Mouse (Mus musculus) left cerebral cortex, adult 8-10 months (tissue): Measurements from ENCODE around the gene Npcd. TPM values are rescaled to one million over a fixed set of nuclear protein-coding genes. Genes with fewer than 3 reads are reported as not detected.

Source experiments
- DNase-seq, 2 experiments: peaks; one replicate each; pipeline ENCODE4 v3.0.0; 2022; ENCODE audit warnings: low spot score in 2 of 2
- total RNA-seq, 4 experiments: library from RNA; stranded (reverse); gene quantifications; 2 replicates each; pipeline ENCODE4 v1.2.4; 2022

Gene Npcd
- total RNA-seq, 4 experiments from 2014 or later, result 14.8 to 25.9 (median 19.3) TPM

DNA sequence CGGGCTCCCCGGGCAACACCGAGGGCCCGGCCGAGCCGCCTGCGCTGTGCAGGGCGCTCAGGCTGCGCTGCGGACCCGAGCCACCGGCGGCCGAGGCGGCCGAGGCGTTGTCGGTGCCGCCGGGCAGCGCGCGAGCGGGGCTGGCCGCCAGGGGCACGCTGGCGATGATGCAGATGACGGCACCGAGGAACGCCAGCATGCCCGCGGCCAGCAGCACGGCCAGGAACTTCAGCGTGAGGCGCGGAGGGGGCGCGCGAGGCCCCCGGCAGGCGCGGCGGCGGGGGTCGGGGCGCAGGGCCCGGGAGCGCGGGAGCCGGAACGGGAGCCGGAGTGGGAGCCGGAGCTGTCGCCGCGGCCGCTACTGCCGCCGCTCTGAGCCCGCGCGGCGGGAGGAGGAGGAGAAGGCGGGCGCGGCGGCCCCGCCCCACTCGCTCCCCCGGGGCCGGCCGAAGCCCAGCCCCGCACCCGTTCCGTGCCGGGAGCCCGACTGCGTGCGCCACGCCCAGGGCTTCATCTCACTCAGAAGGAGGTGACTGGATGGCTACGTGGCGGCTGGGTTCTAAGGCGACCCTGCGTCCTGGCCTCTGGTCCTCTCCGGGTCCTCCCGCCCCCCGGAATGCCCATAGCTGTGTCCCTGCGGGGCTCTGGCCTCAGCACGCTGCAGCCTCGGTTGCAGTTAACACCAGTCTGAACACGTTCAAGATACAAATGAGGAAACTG, 29.5 kb downstream of the Npcd start, which contains the start of gene Nptxr:
TSS of gene Nptxr (minus strand) at position 415 of the 720 bp plus-strand sequence.
- DNase-seq, result no peak

DNA sequence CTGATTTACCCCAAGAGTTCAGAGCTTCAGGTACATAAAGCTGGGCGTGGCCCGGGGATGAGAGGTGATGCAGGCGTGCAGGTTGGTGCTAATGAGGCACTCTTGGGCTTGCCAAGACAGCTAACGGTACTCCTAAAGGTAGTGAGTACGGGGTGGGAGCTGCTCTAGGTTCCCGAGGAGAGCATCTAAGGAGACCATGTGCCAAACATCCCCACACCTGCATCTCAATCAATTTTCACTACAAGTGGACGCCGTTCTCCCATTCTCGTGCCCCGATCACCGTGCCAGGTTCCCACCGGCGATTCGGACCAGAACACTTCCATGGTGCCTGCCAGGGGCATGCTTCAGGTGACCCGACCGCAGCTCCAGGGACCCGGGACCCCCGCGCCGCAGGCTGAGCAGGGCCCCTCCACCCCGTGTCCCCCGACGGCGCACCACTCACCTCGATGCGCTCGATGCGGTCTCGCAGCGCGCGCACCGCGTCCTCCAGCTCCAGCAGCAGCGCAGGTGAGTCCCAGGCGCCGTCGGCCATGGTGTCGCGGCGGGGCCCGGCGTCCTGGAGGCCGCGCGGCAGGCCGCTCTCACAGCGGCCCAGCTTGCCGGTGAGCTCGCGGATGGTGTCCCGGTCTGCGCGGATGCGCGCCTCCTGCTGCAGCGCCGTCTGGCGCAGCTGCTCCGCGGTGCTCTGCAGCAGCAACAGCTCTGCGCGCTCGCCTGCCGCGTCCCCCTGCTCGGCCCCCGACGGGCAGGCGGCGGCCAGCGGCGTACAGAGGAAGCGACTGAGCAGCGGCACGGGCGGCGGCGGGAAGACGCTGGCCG, 30.3 kb downstream of the Npcd start:
- no peak for DNase-seq

DNA sequence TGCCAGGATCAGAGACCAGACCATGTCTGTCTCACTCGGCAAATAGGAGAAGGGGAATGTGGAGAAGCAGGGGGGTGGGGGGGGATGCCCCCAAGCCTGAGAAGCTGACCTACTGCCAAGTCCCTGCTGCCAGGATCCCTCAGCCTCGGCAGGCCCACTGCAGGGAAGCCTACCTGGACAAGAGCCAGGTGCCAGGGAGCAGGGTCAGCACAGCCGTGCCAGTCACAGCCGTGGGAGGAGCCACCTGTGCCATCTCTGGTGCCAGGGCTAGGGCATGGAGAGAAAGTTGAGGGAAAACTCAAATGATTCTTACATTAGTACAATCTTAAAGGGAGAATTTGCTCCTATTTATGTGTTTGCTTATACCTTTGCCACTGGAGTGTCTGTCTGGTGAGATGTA, 31.7 kb downstream of the Npcd start:
- no peak for DNase-seq

DNA sequence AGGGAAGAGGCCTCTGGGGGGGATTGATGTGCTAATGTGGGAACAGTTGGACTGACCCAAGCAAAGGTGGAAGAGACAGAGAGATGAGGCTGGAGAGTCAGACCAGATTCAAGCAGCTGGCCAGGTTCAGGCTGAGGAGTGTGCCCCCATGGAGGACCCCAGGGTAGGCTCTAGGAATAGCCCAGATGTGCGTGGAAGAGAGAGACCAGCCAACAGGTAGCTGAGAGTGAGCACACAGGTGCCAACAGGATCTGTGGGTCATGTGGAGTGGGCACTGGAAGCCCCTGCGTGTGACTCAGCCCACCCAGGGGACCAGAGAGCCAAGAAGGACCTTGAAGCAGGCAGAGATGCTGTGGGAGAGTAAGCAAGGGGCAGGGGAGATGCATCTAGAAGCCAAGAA, 32.4 kb downstream of the Npcd start:
- DNase-seq, result no peak

DNA sequence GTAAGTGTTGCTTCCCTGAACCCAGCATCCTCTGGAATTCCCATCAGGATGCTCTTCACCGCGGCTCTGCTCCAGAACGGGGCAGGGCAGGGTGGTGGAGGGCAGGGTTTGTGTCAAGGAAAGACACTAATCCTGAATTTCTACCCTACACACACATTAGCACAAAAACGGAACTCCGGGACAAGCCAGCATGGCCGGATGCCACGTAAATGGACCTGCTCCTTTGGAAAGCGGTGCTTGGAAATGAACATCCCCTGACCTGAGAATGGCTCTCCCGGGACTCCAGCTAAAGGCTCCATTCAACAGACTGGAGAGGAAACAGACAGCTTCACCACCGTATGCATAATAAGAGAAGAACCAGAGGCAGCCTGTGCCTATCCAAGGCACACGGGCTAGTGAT, 33.3 kb downstream of the Npcd start:
- DNase-seq, result no peak

DNA sequence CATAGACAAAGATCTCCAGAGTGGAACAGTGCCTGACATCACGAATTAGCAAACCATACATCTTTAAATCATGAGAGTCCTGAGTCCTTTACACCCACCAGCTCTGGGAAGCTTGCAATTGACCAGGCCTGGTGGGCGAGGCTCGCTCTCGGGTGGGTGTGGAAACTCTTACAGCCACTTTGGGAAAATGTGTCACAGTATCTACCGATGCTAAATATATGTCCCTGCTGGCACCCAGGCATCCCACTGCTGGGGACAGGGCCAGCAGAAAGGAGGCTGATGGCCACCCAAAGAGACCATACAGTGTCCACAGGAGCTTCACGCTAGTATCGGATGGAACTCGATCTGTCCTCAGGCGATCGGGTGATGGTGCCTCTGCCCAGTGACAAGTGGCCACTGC, 35.4 kb downstream of the Npcd start:
- DNase-seq, result peak in 1 of 2 experiments; percentile 79

DNA sequence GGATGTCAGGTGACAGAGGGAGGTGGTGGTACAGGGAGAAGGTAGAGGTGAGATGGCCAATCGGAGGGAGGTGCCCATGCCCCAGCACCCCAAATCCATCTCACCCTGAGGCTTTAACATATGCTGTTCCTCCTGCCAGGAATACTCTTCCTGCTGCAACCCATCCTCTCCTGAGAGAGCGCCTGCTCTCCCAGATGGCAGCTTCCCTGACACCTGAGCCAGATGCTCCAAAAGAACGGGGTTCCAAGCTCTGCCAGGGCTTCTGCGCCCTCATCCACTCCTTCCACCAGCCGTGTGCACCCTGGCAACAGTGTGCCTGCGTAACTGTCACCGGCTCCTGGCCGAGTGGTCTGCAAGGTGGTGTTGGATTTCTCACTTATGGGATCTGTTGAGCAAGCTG, 36.4 kb downstream of the Npcd start:
- no peak for DNase-seq

DNA sequence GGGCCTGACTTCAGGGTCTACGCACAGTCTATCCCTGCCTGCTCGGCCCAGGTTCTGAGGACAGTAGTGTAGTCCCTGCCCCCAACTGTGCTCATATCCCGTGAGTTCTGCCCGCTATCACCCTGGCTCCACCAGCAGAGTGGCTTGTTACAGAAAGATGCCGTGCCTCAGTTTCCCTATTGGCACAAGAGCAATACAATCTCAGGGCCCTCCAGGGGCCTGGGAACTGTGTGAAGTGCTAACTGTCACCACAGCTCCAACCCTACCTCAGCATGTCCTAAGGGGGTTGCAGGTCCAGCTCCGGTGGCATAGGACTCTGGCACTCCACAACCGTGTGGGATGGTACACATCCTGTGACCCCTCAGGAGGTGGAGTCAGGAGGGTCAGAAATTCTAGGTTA, 36.9 kb downstream of the Npcd start:
- no peak for DNase-seq

DNA sequence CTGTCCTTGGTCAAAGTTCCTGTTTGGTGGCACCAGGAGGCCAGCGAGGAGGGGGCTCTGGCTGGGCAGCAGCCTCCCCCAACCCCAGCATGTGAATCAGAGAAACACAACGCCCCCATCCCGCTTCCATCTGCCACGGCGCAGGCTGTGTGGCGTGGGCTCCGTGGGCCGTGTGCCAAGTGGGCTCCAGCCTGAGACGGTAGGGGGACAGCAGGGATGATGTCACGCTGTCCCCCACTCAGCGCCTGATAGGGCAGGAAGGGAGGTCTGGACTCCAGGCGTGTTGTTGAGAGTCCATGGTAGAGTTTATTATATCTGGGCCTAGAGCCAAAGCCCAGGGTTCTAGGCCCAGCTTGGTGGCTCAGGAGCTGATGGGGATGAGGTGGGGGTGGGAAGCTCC, 37.8 kb downstream of the Npcd start:
- DNase-seq, result peak in 1 of 2 experiments; percentile 83

DNA sequence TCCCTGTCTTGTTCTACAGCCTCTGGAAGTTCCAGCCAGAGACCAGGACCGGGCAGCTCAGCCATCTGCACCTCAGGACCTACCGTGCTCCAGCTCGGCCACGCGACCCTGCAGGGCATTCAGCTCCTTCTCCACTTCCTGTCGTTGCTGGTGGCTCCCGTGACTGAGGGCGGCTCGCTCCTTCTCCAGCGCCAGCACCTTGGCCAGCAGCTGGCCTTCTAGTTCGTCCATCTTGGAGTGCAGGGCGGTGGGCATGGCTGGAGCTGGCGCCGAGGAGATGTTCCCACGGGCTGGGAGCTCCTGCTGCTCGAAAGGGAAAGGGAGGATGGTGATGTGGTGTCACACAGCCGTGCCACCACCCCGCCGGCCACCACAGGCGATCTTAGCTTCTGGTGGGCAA, 39.9 kb downstream of the Npcd start:
- no peak for DNase-seq

DNA sequence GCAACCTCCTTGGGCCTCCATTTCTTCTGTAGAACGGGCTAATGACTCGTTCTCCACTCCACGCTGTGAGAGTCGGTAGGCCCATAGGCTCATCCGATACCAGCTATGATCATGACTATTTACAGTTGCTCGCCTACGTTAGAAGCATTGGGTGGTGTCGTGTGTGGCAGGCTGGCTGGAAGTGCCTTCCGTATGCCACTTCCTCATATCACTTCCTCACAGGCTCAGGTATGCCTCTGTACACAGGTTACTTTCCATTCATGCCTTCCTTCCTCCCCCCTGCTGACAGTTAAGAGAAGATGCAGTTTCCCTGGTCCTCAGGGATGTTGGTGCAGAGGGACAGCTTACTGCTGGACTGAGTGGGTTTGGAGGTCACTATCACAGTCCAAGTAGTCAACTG, 41.0 kb downstream of the Npcd start:
- DNase-seq, result no peak

DNA sequence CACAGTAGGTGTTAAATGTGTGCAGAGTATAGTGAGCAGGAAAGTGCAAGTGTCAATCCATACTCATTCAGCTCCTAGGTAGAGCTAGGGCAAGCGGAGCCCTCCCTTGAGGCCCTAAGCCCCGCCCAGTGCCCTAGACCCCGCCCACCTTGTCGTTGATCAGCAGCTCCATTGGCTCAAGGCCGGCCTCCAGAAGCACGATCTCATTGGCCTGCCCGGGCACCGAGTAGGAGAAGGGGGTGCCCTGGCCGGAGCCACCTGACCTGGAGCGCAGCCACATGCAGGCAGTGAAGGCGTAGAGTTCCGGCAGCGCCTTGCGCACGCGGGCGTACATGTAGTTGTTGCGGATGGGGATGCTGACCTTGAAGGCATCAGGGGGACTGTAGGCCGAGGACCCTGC, 41.6 kb downstream of the Npcd start:
- no peak for DNase-seq

DNA sequence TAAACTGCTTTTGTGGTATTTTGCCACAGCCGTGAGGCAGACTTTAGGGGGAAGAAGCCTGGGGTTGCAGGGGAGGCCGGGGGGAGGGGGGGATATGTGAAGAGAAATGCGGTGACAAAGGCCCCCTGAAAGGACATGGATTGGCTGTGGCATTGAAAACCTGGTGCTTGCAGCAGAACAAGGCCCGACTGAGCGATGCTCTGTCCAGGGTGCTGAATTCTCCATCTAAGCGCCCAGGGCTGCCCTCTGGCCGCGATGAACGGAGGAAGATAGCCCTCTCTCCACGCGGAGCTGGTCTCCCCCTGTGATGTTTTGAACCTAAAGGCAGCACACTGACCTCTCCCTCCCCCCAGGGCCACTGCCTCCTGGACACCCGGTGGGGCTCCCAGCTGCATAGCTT, 42.5 kb downstream of the Npcd start:
- DNase-seq, result no peak

DNA sequence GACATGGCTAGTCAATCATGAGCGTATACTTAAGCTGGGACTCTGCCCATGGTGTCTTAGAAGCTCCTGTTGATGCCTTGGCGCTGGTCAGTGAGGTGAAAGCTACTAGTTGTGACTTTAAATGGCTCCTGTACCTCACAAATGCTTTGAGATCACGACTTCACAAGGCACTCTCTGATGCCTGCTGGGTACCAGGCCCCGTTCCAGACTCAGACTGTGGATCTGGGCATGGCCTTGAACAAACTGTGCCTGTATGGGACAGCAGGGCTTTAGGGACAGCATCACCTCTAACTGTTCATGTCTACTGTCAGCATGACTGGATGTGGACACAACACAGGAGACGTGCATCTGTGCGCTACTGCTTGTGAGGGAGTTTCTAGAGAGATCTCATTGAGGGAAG, 43.1 kb downstream of the Npcd start:
- DNase-seq, result no peak

DNA sequence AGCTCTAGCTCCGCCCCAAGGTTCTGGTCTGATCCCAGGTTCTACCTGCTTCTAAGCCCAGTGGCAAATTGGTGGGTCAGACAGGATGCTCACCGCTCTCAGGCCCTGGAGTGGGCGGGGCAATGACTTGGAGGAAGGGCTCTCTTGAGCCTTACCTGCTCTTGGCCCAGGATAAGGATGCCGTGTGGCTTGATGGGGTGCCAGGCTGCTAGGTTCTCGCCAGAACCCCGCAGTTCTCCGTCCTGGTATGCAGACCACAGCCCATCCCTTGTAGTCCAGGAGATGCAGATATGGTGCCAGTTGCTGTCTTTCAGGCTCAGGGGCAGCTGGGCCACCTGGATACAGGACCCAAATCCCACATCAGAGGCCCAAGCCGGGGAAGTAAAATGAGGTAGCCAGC, 43.9 kb downstream of the Npcd start:
- DNase-seq, result no peak

DNA sequence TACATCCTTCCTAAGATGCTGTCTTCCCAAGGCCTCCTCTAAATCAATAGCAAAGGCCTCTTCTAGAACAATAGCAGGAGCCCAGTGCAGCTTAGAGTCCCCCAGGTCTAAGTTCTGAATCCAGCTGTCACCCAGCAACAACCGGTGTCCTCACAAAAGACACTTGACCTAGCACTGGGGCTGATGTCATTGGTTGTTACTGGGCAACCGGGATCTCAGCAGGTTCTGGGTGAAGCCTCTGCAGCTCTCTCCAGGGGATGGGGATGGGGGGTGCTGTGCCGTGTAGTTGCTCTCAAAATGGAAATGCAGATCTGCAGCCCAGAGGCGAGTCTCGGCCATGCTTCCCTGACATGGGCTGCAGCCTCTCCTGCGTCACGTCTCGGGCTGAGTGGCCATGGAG, 46.2 kb downstream of the Npcd start:
- no peak for DNase-seq

DNA sequence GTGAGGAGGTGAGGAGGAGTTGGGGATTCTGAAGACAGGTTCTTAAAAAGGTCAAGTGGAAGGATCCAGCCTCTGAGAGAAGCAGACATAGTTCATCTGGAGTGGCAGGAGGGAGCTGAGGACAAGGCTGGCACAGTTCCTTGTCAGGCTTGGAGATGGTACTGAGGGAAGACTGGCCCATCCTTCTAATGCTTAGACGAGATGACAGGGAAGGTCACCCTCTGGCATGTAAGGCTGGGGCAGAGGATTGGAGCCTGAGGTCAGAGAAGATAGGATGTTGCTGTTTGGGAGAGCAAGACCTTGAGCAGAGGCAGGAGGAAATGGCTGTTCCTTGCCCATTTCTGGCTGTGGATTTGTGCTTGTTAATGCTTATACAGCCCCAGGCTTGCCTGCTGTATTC, 49.0 kb downstream of the Npcd start:
- DNase-seq, result no peak

DNA sequence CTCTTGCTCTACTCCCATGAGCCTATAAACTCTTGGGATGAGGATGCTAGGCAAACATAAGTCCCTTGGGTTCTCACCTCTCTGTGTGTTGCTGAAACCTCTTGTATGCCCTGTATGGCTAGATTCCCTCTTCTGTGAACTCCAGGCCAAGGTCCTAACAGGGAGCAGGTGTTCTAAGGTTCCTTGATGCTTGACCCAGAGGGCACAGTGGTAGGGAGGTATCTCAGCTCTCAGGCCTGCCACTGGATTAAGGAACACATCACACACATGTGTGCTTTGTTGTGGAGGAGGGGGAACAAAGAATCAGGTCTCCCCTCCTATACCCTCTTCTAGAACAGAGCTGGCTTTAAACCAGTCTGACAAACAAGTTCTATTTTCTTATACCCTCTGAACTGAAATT, 56.3 kb downstream of the Npcd start, which contains the start of gene Dnal4:
TSS of gene Dnal4 (minus strand) at position 101 of the 400 bp plus-strand sequence.
- DNase-seq, result no peak

DNA sequence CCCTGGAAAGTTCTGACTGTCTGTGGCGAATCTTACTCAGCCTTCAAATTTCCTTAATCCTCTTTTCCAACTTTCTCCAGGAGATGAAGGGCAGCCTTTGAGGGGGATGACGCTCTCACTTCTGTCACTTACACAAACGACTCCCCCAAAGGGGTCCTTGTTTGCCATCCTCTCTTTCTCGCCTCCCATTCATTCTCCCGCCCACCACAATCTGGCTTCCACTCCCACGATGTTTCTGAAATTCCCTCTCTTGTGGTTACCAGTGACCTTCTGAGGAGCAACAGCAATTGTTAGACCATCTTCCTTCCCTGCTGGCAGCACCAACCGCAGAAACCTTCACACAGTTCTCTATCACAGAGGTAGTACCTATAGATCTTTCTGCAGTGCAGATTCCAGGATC, 58.4 kb downstream of the Npcd start:
- peak in 1 of 2 experiments; percentile 61 for DNase-seq

DNA sequence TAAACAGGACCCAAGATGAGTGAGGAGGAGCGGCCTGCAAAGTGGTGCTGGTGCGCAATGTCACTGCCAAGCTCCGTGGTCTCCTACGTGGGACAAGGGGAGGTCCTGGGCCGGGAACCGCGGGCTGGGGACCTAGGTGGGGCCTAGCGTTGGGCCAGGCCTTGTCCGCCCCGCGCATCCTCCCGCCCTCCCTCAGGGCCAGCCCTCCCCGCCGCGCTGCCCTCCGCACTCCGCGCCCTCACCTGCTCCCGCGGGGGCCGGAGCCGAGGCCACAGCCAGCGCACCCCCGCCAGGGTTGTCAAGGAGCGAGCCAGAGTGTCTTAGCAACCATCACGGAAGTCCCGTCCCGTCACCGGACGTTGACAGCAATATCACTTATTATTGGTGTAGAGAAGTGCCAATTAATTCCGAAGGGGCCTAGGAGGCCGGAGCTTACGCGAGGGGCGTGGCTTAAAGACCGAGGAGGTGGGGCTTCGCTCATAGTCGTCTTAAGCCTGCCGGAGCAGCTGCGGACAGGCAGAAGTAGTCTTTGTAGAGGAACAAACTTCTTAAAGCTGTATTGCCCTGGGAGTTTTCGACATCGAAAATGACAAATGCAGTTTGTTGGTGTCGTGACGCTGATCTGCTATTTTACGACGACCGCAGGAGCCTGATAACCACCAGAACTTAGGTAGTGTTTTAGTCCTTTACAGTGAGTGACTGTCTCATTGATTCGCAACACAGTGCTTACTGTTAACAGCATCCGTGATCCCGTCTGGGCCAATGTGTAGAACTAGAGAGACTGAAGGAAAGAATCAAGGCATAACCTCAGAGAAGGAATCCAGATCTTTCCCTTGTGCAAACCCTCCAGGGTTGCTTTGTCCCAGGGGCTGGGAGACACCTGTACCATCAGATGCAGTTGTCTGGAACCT, 59.7 kb downstream of the Npcd start:
- DNase-seq, result peak; percentile 87 to 97

DNA sequence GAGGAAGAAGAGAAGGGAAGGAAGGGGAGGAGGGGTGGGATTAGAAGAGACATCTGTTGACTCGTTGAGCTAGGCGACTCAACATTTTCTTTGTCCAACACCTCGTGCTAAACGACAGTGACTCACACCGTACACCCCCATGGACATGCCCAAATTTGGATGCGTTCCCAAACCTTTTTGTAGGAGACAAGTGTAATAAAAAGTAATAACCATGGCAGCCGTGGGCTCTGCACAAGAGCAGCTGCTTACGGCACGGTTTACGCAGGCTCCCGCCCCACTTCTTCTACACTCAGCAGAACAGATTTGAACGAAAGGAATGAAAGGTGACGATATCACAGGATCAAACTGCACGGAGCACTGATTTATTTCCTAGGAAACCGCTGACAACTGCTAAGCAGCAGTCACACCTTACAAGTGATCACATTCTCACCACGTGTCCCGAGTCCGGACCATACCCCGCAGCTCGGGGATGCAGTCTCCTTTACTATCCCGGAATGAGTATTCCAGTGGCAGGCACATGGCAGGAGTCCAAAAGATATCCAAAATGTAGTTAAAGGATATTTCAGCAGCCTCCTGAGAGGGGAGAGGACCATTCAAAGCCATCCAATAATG, 63.3 kb downstream of the Npcd start:
- peak in 1 of 2 experiments; percentile 82 for DNase-seq
